Mouse (Mus musculus) midbrain, embryonic 10.5 days (tissue): ENCODE data around the gene Ifnab. TPM values are rescaled to one million over a fixed set of nuclear protein-coding genes. Genes with fewer than 3 reads are reported as not detected.
A peak's percentile ranks its signal among the peaks of the same experiment; 100 is the strongest.

Experiments used
- DNase-seq: peaks from one replicate; pipeline ENCODE4 v3.0.0-alpha.2; 2017; ENCODE audit warnings: low spot score
- H3K27ac ChIP-seq: fragments of 300-500 bp; sonication (generic); replicated peaks from 2 replicates; pipeline ENCODE4 v1.5.1; 2016; ENCODE audit warnings: mild to moderate bottlenecking
- H3K27me3 ChIP-seq: fragments of 300-500 bp; sonication (generic); 2 replicates; pipeline ENCODE4 v1.6.1; 2016; ENCODE audit warnings: low read depth, mild to moderate bottlenecking; ENCODE audit not compliant: poor library complexity, severe bottlenecking
- H3K36me3 ChIP-seq: fragments of 300-500 bp; sonication (generic); 2 replicates; pipeline ENCODE4 v1.6.1; 2016; ENCODE audit warnings: mild to moderate bottlenecking, moderate library complexity
- H3K4me1 ChIP-seq: fragments of 300-500 bp; sonication (generic); 2 replicates; pipeline ENCODE4 v1.6.1; 2016
- H3K4me3 ChIP-seq: fragments of 300-500 bp; sonication (generic); 2 replicates; pipeline ENCODE4 v1.5.1; 2016; ENCODE audit warnings: mild to moderate bottlenecking, moderate library complexity
- H3K9me3 ChIP-seq: fragments of 300-500 bp; sonication (generic); replicated peaks from 2 replicates; pipeline ENCODE4 v1.6.1; 2016; ENCODE audit warnings: mild to moderate bottlenecking
- WGBS: fragments of 180-500 bp; shearing (Covaris S2); methylation state at CpG from one replicate; pipeline ENCODE4 v1.1.7; 2016; 5-methylcytosine and 5-hydroxymethylcytosine counted together
- polyA plus RNA-seq: library from polyadenylated mRNA; unstranded; fragments of >200 nt; fragmentation: Nextera tagmentation; extraction: Ambion mirVana; gene quantifications from 2 replicates; pipeline ENCODE4 v1.2.1, GENCODE M21; 2016

Gene Ifnab
- polyA plus RNA-seq, 1 experiment from 2014 or later = not detected

GRCm38 (mm10) chr4:88642526-88642925 lies 48.6 kb downstream of the Ifnab start:
- no peaks in the 10 kb centered on the region; the same call in 1 of the 2 replicates for H3K4me1 ChIP-seq
- no peak overlapping the region for H3K4me3 ChIP-seq
- no peaks in the 10 kb centered on the region for H3K27me3 ChIP-seq
- 46% methylated on average over 2 of the region's 2 CpGs for WGBS
- H3K27ac ChIP-seq = no peak overlapping the region
- no peak for DNase-seq
- no peaks in the 10 kb centered on the region for H3K36me3 ChIP-seq
- H3K9me3 ChIP-seq = no peaks in the 10 kb centered on the region

DNA sequence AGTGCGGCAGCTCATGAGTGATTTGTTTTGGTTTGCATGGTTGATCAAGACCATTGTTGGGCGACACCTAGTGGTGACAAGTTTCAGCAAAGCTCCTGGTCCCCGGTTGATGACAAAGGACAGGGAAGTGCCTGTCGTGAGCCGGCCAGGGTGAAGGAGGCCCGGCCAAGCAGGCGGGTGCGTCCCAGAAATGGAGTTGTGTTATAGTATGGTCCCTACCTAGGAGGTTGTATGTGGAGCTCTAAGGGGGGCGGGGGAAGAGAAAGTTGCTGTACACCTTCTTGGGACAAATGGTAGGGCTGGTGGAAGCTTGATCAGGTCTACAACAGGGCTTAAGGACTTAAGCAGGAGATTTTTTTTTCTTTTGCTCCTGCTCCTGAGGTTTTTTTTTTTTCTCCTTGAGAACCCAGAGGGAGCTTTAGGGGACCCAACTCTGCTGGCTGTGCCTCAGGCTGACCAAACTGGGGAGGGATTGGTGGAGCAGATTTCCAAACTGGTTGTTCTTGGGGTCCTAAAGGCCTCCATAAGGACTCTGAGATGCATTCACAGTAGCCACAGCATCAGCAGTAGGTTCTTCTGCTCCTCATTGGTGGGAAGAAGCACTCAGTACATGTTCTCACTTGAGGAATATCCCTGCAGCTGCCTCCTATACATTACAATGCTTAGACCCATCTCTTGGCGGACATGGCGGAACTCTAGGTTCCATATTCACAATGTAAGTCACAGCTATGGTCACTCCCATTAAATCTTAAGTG lies 49.9 kb downstream of the Ifnab start:
- WGBS = 21% methylated on average over 11 of the region's 11 CpGs
- DNase-seq = peak; percentile 90
- Histone ChIP-seq H3K27ac (no peak overlapping the region), H3K9me3 (no peaks in the 10 kb centered on the region), H3K4me3 (peak overlapping the region; percentile 35), H3K27me3 (no peaks in the 10 kb centered on the region), H3K36me3 (no peaks in the 10 kb centered on the region), H3K4me1 (no peaks in the 10 kb centered on the region; the same call in 1 of the 2 replicates)

- 76% methylated on average over 8 of the region's 8 CpGs for WGBS
- no peaks in the 10 kb centered on the region for H3K9me3 ChIP-seq
- H3K4me3 ChIP-seq = peak overlapping the region; percentile 35
These were observed 50.5 kb downstream of the Ifnab start for GRCm38 (mm10) chr4:88640704-88641076.

More at GRCm38 (mm10) chr4:88640704-88641076, 50.5 kb downstream of the Ifnab start:
- no peaks in the 10 kb centered on the region for H3K27me3 ChIP-seq
- 0 out of 2 replicates have a peak overlapping the region, but pooled peaks have one; percentile 17 for H3K27ac ChIP-seq
- no peak for DNase-seq
- no peaks in the 10 kb centered on the region for H3K36me3 ChIP-seq
- H3K4me1 ChIP-seq = no peaks in the 10 kb centered on the region; the same call in 1 of the 2 replicates

Other genes starting within 250 kb of the Ifnab start
- gene Ifnb1, start 168.6 kb downstream of the Ifnab start, polyA plus RNA-seq = not detected in 2 replicates
- not detected in 2 replicates for gene Ifna15, start 133.1 kb downstream of the Ifnab start, polyA plus RNA-seq
- gene Ifna14, start 119.6 kb downstream of the Ifnab start, polyA plus RNA-seq = not detected in 2 replicates
- not detected in 2 replicates for gene Ifna9, start 99.0 kb downstream of the Ifnab start, polyA plus RNA-seq
- not detected in 2 replicates for gene Ifna12, start 88.0 kb downstream of the Ifnab start, polyA plus RNA-seq
- gene C87499, start 56.9 kb downstream of the Ifnab start, polyA plus RNA-seq = not detected in 2 replicates
- gene Ifna13, start 46.9 kb downstream of the Ifnab start, polyA plus RNA-seq = not detected in 2 replicates
- gene Ifna16, start 14.4 kb downstream of the Ifnab start, polyA plus RNA-seq = not detected in 2 replicates
- not detected in 2 replicates for gene Ifna2, start 7.4 kb downstream of the Ifnab start, polyA plus RNA-seq
- gene Gm26566, start 30.4 kb upstream of the Ifnab start, polyA plus RNA-seq = 0.80 and 1.1 TPM in 2 replicates
- 95.6 and 111 TPM in 2 replicates for gene Klhl9, start 31.1 kb upstream of the Ifnab start, polyA plus RNA-seq
- not detected in 2 replicates for gene Gm13271, start 63.5 kb upstream of the Ifnab start, polyA plus RNA-seq
- gene Gm13283, start 68.8 kb upstream of the Ifnab start, polyA plus RNA-seq = 0.19 and 0.32 TPM in 2 replicates
- 0.29 TPM in 1 of 2 replicates, not detected in the other for gene Gm13290, start 82.5 kb upstream of the Ifnab start, polyA plus RNA-seq
- gene Gm13289, start 85.6 kb upstream of the Ifnab start, polyA plus RNA-seq = not detected in 2 replicates
- not detected in 2 replicates for gene Gm13272, start 88.5 kb upstream of the Ifnab start, polyA plus RNA-seq
- gene Ifnz, start 90.8 kb upstream of the Ifnab start, polyA plus RNA-seq = 0.51 TPM in 1 of 2 replicates, not detected in the other
- gene Gm13276, start 94.3 kb upstream of the Ifnab start, polyA plus RNA-seq = not detected in 2 replicates
- not detected in 2 replicates for gene Gm13277, start 97.3 kb upstream of the Ifnab start, polyA plus RNA-seq
- gene Gm13278, start 100.2 kb upstream of the Ifnab start, polyA plus RNA-seq = not detected in 2 replicates
- 0.34 TPM in 1 of 2 replicates, not detected in the other for gene Gm13275, start 103.1 kb upstream of the Ifnab start, polyA plus RNA-seq
- not detected in 2 replicates for gene Gm13279, start 106.0 kb upstream of the Ifnab start, polyA plus RNA-seq
- 0.62 TPM in 1 of 2 replicates, not detected in the other for gene Gm13285, start 108.3 kb upstream of the Ifnab start, polyA plus RNA-seq
- not detected in 2 replicates for gene Gm13287, start 111.9 kb upstream of the Ifnab start, polyA plus RNA-seq
- gene Gm13288, start 114.2 kb upstream of the Ifnab start, polyA plus RNA-seq = 0.09 TPM in 1 of 2 replicates, not detected in the other
- gene Ifna7, start 124.9 kb upstream of the Ifnab start, polyA plus RNA-seq = not detected in 2 replicates
- not detected in 2 replicates for gene Ifna11, start 128.6 kb upstream of the Ifnab start, polyA plus RNA-seq
- gene Ifna6, start 136.1 kb upstream of the Ifnab start, polyA plus RNA-seq = not detected in 2 replicates
- gene Ifna5, start 144.2 kb upstream of the Ifnab start, polyA plus RNA-seq = not detected in 2 replicates
- gene Ifna4, start 150.5 kb upstream of the Ifnab start, polyA plus RNA-seq = not detected in 2 replicates
- gene Ifna1, start 158.7 kb upstream of the Ifnab start, polyA plus RNA-seq = not detected in 2 replicates
- gene Ifne, start 188.8 kb upstream of the Ifnab start, polyA plus RNA-seq = not detected in 2 replicates